11 mouse cellular contexts compared by ENCODE assay signal in genomic region chr5:120610906-120611305, GRCm38 (mm10). TPM values are rescaled to one million over a fixed set of nuclear protein-coding genes. Genes with fewer than 3 reads are reported as not detected.
A peak's percentile ranks its signal among the peaks of the same experiment; 100 is the strongest.
DNase-seq lines count a peak whose midpoint lies in the region; ATAC-seq and TF ChIP-seq lines count a peak whose summit lies in the region.
"Had no signal": no experiment of that assay in that cellular context is flagged by ENCODE, and none has a peak within 500 bp of the region (broad histone marks: within the 10 kb centered on the region; RNA-seq: fewer than 3 reads in every experiment).

No protein-coding gene starts in this region.

- H3K4me3 ChIP-seq in midbrain, embryonic 10.5 days, result peak overlapping the region; percentile 72
- no peak overlapping the region for H3K4me3 ChIP-seq in midbrain, embryonic 11.5 days (ENCODE audit: low read depth, low read length)
- peak overlapping the region; percentile 61; the same call in 1 of the 2 replicates for H3K4me3 ChIP-seq in olfactory bulb, adult 2 months (ENCODE audit: insufficient read depth, low read depth, low read length)

- 93% methylated on average over 5 of the region's 5 CpGs for WGBS in midbrain, embryonic 10.5 days
- WGBS in midbrain, embryonic 11.5 days, result 91% methylated on average over 5 of the region's 5 CpGs
- 80% methylated on average over 5 of the region's 5 CpGs for WGBS in olfactory bulb, adult 2 months

- H3K9ac ChIP-seq in midbrain, embryonic 11.5 days (ENCODE audit: low read length), result no peak overlapping the region

- TF ChIP-seq CTCF in olfactory bulb, adult 2 months (IDR thresholded peaks at IDR 0.05; ENCODE audit: insufficient read depth, low read depth, low read length), result no peak

- peaks cover 9% of the 10 kb centered on the region for H3K27me3 ChIP-seq in midbrain, embryonic 10.5 days (ENCODE audit: low read depth, poor library complexity, severe bottlenecking)
- no peaks in the 10 kb centered on the region for H3K27me3 ChIP-seq in midbrain, embryonic 11.5 days (ENCODE audit: control insufficient read depth, insufficient read depth, low read length)

- no peak overlapping the region; the same call in 1 of the 2 replicates for H3K4me2 ChIP-seq in midbrain, embryonic 11.5 days

- H3K4me1 ChIP-seq in midbrain, embryonic 10.5 days, result peaks cover 23% of the 10 kb centered on the region
- peaks cover 15% of the 10 kb centered on the region for H3K4me1 ChIP-seq in midbrain, embryonic 11.5 days (ENCODE audit: control insufficient read depth, insufficient read depth, low read length)
- peaks cover 19% of the 10 kb centered on the region for H3K4me1 ChIP-seq in olfactory bulb, adult 2 months (ENCODE audit: control insufficient read depth, insufficient read depth, low read length)

- no peak for TF ChIP-seq POLR2A in olfactory bulb, adult 2 months (IDR thresholded peaks at IDR 0.05; ENCODE audit: insufficient read depth, low read depth, low read length)

- intact Hi-C loops in left cerebral cortex, postnatal 36 days (cut with DNase I), result no loop called here

- no peak overlapping the region for H3K27ac ChIP-seq in midbrain, embryonic 10.5 days (replicated peaks)
- no peak overlapping the region for H3K27ac ChIP-seq in midbrain, embryonic 11.5 days (ENCODE audit: low read depth, low read length)
- no peak overlapping the region for H3K27ac ChIP-seq in olfactory bulb, adult 2 months (ENCODE audit: insufficient read depth, low read depth, low read length)

- peaks cover 3% of the 10 kb centered on the region; the same call in 1 of the 2 replicates for H3K9me3 ChIP-seq in midbrain, embryonic 10.5 days (replicated peaks)
- H3K9me3 ChIP-seq in midbrain, embryonic 11.5 days (ENCODE audit: control insufficient read depth, low read length), result peaks cover 3% of the 10 kb centered on the region; the same call in 1 of the 2 replicates

- peaks cover 37% of the 10 kb centered on the region for H3K36me3 ChIP-seq in midbrain, embryonic 10.5 days
- H3K36me3 ChIP-seq in midbrain, embryonic 11.5 days (ENCODE audit: control insufficient read depth, insufficient read depth, low read length), result peaks cover 2% of the 10 kb centered on the region; the same call in 1 of the 2 replicates

- DNase-seq in cerebellum, adult 9-11 months, result peak; percentile 77
- DNase-seq in cerebellum, postnatal 36 days, result no peak
- DNase-seq in midbrain, embryonic 10.5 days (ENCODE audit: low spot score), result no peak
- DNase-seq in midbrain, embryonic 11.5 days (ENCODE audit: low spot score, missing footprints), result no peak
- peak; percentile 62 to 70 for DNase-seq in kidney, postnatal 36 days
- no peak for DNase-seq in urinary bladder, postnatal 14 days (ENCODE audit: low spot score)
- no peak for DNase-seq in left cerebral cortex, postnatal 36 days (ENCODE audit: low spot score in 2 of 2)

- ATAC-seq in midbrain, embryonic 11.5 days (ENCODE audit: low FRiP score), result no peak
- ATAC-seq: lung, postnatal 0 days had no signal

RNA-seq across cellular contexts. Expression of gene Rita1, which starts 1.5 kb away (rescaled TPM):
- polyA plus RNA-seq in midbrain, embryonic 10.5 days (2016; fragmentation: Nextera tagmentation; extraction: Ambion mirVana), result 16.0 and 16.2 TPM in 2 replicates
- polyA plus RNA-seq in midbrain, embryonic 11.5 days (2014; fragmentation: Nextera tagmentation; extraction: Ambion mirVana), result 7.9 and 8.9 TPM in 2 replicates
- not detected in 2 replicates for polyA plus RNA-seq in olfactory bulb, adult 2 months (2012; ENCODE audit: insufficient read depth, insufficient read length, low replicate concordance, missing spikeins)
- 10 to 100 TPM; 35.7 to 36.3 TPM for total RNA-seq in left cerebral cortex, postnatal 36 days (2021)

RNA-seq across cellular contexts. Expression of gene Ddx54, which starts 1.6 kb away (rescaled TPM):
- 59.4 and 59.7 TPM in 2 replicates for polyA plus RNA-seq in midbrain, embryonic 10.5 days (2016; fragmentation: Nextera tagmentation; extraction: Ambion mirVana)
- polyA plus RNA-seq in midbrain, embryonic 11.5 days (2014; fragmentation: Nextera tagmentation; extraction: Ambion mirVana), result 26.4 and 32.2 TPM in 2 replicates
- not detected in 2 replicates for polyA plus RNA-seq in olfactory bulb, adult 2 months (2012; ENCODE audit: insufficient read depth, insufficient read length, low replicate concordance, missing spikeins)
- total RNA-seq in left cerebral cortex, postnatal 36 days (2021), result 10 to 100 TPM; 36.9 to 43.1 TPM

RNA-seq across cellular contexts. Expression of gene Iqcd, which starts 22.1 kb away (rescaled TPM):
- polyA plus RNA-seq in midbrain, embryonic 10.5 days (2016; fragmentation: Nextera tagmentation; extraction: Ambion mirVana), result 0.95 and 0.98 TPM in 2 replicates
- 0.25 and 0.51 TPM in 2 replicates for polyA plus RNA-seq in midbrain, embryonic 11.5 days (2014; fragmentation: Nextera tagmentation; extraction: Ambion mirVana)
- not detected in 2 replicates for polyA plus RNA-seq in olfactory bulb, adult 2 months (2012; ENCODE audit: insufficient read depth, insufficient read length, low replicate concordance, missing spikeins)
- 1 to 10 TPM in 1 of 2 experiments, under 1 TPM in 1; 0.81 to 1.1 TPM for total RNA-seq in left cerebral cortex, postnatal 36 days (2021)

RNA-seq across cellular contexts. Expression of gene Tpcn1, which starts 22.4 kb away (rescaled TPM):
- polyA plus RNA-seq in midbrain, embryonic 10.5 days (2016; fragmentation: Nextera tagmentation; extraction: Ambion mirVana), result 10.3 and 11.1 TPM in 2 replicates
- 8.6 and 10.8 TPM in 2 replicates for polyA plus RNA-seq in midbrain, embryonic 11.5 days (2014; fragmentation: Nextera tagmentation; extraction: Ambion mirVana)
- not detected in 2 replicates for polyA plus RNA-seq in olfactory bulb, adult 2 months (2012; ENCODE audit: insufficient read depth, insufficient read length, low replicate concordance, missing spikeins)
- 10 to 100 TPM; 32.9 to 36.0 TPM for total RNA-seq in left cerebral cortex, postnatal 36 days (2021)

RNA-seq across cellular contexts. Expression of gene Cfap73, which starts 23.1 kb away (rescaled TPM):
- polyA plus RNA-seq in midbrain, embryonic 10.5 days (2016; fragmentation: Nextera tagmentation; extraction: Ambion mirVana), result not detected in 2 replicates
- polyA plus RNA-seq in midbrain, embryonic 11.5 days (2014; fragmentation: Nextera tagmentation; extraction: Ambion mirVana), result not detected in 2 replicates
- not detected in 2 replicates for polyA plus RNA-seq in olfactory bulb, adult 2 months (2012; ENCODE audit: insufficient read depth, insufficient read length, low replicate concordance, missing spikeins)
- total RNA-seq in left cerebral cortex, postnatal 36 days (2021), result not detected
- polyA plus RNA-seq: erythroblast, embryonic 14.5 days; spleen, adult 2 months had no signal

Comparison
In these comparisons a context has a peak if more than half of its experiments do, and no peak if none do; other contexts are left out.
1. DNase-seq: peak in cerebellum, adult 9-11 months (single experiment) and kidney, postnatal 36 days (2 of 2); none in cerebellum, postnatal 36 days (0 of 2), midbrain, embryonic 10.5 days (single experiment), midbrain, embryonic 11.5 days (single experiment), urinary bladder, postnatal 14 days (single experiment) and left cerebral cortex, postnatal 36 days (0 of 2).